Mouse (Mus musculus): Measurements from ENCODE around the gene Mat2b. TPM values are rescaled to one million over a fixed set of nuclear protein-coding genes. Genes with fewer than 3 reads are reported as not detected.

The Mat2b gene
- total RNA-seq, 1 experiment from 2014 or later, result 102 TPM

- no peak for DNase-seq
Measured at GRCm38 (mm10) chr11:40675014-40675730, 19.8 kb downstream of the Mat2b start.

- peak; percentile 7 for DNase-seq
Measured at GRCm38 (mm10) chr11:40649726-40650445, 45.1 kb downstream of the Mat2b start.

GRCm38 (mm10) chr11:40647246-40647645 lies 47.8 kb downstream of the Mat2b start:
- no peak for DNase-seq

Other genes with a start within 250 kb of the Mat2b start
- gene Hmmr, start 38.2 kb upstream of the Mat2b start, total RNA-seq (2021), result 3.6 and 5.4 TPM in 2 replicates
- gene Nudcd2, start 38.5 kb upstream of the Mat2b start, total RNA-seq (2021), result 30.7 and 35.4 TPM in 2 replicates
- 64.5 and 65.3 TPM in 2 replicates for gene Ccng1, start 60.1 kb upstream of the Mat2b start, total RNA-seq (2021)